Mouse (Mus musculus): ENCODE results near the gene Phlpp2. TPM values are rescaled to one million over a fixed set of nuclear protein-coding genes. Genes with fewer than 3 reads are reported as not detected.

Gene Phlpp2
- polyA plus RNA-seq, 1 experiment from 2014 or later, result 3.7 TPM

- Histone ChIP-seq H3K9ac (ENCODE audit: low read depth, low read length) (no peak overlapping the region), H3K27me3 (replicated peaks; ENCODE audit: control insufficient read depth, insufficient read depth, low read length) (no peaks in the 10 kb centered on the region), H3K4me3 (ENCODE audit: low read depth, low read length) (no peak overlapping the region), H3K4me1 (replicated peaks; ENCODE audit: control insufficient read depth, insufficient read depth, low read length) (no peaks in the 10 kb centered on the region), H3K27ac (ENCODE audit: low read depth, low read length) (no peak overlapping the region), H3K4me2 (no peak overlapping the region), H3K9me3 (ENCODE audit: control insufficient read depth, low read length) (no peaks in the 10 kb centered on the region), H3K36me3 (ENCODE audit: control insufficient read depth, insufficient read depth, low read length) (peaks cover 13% of the 10 kb centered on the region)
- 88% methylated on average over 3 of the region's 3 CpGs for WGBS
- ATAC-seq (replicated peaks; ENCODE audit: low FRiP score) (no peak), DNase-seq (ENCODE audit: low spot score) (no peak)
Measured at GRCm38 (mm10) chr8:109906907-109907306, 38.6 kb downstream of the Phlpp2 start.

DNA sequence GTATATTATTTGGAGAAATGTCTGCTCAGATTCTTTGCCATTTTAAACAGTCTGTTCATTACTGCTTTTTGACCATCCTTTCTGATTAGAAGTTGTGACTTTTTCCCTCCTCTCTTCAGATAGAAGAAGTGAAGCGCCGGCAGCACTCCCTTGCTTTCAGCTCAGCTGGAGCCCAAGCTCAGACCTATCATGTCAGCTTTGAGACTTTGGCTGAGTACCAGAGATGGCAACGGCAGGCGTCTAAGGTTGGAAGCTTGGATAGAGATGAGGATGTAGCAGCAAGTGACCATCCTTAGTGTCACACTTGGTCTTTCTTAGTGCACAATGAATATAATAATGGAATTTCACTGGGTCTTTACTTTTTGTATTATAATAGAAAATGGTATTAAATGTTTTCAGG is 39.0 kb downstream of the Phlpp2 start:
- WGBS, result 86% methylated on average over 4 of the region's 4 CpGs

DNA sequence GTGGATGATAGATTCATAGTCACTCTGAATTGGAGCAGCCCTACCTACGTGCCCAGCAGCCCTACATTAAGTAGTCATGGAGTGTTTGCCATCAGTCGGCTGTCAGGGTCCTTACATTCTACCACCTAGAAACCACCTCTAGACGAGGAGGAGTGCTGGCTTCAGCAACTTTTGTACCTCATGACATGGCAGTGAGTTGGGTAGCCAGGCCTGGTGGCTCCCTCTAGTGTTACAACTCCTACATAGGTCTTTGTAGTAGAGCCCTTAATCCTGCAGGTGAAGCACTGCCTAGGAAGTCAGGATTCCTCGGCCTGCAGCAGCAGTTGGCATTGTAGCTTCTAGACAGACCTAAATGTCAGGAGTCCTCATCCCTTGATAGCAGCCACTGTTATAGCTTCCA is 48.9 kb downstream of the Phlpp2 start:
- Histone ChIP-seq H3K27me3 (replicated peaks; ENCODE audit: control insufficient read depth, insufficient read depth, low read length) (no peaks in the 10 kb centered on the region), H3K36me3 (ENCODE audit: control insufficient read depth, insufficient read depth, low read length) (peaks cover 10% of the 10 kb centered on the region), H3K4me3 (ENCODE audit: low read depth, low read length) (no peak overlapping the region), H3K4me2 (no peak overlapping the region), H3K9me3 (ENCODE audit: control insufficient read depth, low read length) (no peaks in the 10 kb centered on the region), H3K9ac (ENCODE audit: low read depth, low read length) (no peak overlapping the region), H3K27ac (ENCODE audit: low read depth, low read length) (no peak overlapping the region), H3K4me1 (replicated peaks; ENCODE audit: control insufficient read depth, insufficient read depth, low read length) (no peaks in the 10 kb centered on the region)
- WGBS, result 58% methylated on average over 4 of the region's 4 CpGs
- DNase-seq (ENCODE audit: low spot score) (no peak), ATAC-seq (replicated peaks; ENCODE audit: low FRiP score) (peak; percentile 73)

More for the DNA sequence above, 39.0 kb downstream of the Phlpp2 start:
- Histone ChIP-seq H3K27me3 (replicated peaks; ENCODE audit: control insufficient read depth, insufficient read depth, low read length) (no peaks in the 10 kb centered on the region), H3K36me3 (ENCODE audit: control insufficient read depth, insufficient read depth, low read length) (peaks cover 13% of the 10 kb centered on the region), H3K4me3 (ENCODE audit: low read depth, low read length) (no peak overlapping the region), H3K9ac (ENCODE audit: low read depth, low read length) (no peak overlapping the region), H3K4me1 (replicated peaks; ENCODE audit: control insufficient read depth, insufficient read depth, low read length) (no peaks in the 10 kb centered on the region), H3K27ac (ENCODE audit: low read depth, low read length) (no peak overlapping the region), H3K9me3 (ENCODE audit: control insufficient read depth, low read length) (no peaks in the 10 kb centered on the region), H3K4me2 (no peak overlapping the region)
- no peak for DNase-seq (ENCODE audit: low spot score)
- ATAC-seq (replicated peaks; ENCODE audit: low FRiP score), result no peak

- no peak overlapping the region for H3K4me3 ChIP-seq (ENCODE audit: low read depth, low read length)
- WGBS, result 85% methylated on average over 8 of the region's 8 CpGs
- H3K4me1 ChIP-seq (replicated peaks; ENCODE audit: control insufficient read depth, insufficient read depth, low read length), result no peaks in the 10 kb centered on the region
- H3K27ac ChIP-seq (ENCODE audit: low read depth, low read length), result no peak overlapping the region
- H3K9ac ChIP-seq (ENCODE audit: low read depth, low read length), result no peak overlapping the region
- no peak for DNase-seq (ENCODE audit: low spot score)
- peaks cover 5% of the 10 kb centered on the region for H3K36me3 ChIP-seq (ENCODE audit: control insufficient read depth, insufficient read depth, low read length)
- H3K4me2 ChIP-seq, result no peak overlapping the region
- ATAC-seq (replicated peaks; ENCODE audit: low FRiP score), result no peak
- no peaks in the 10 kb centered on the region for H3K27me3 ChIP-seq (replicated peaks; ENCODE audit: control insufficient read depth, insufficient read depth, low read length)
- H3K9me3 ChIP-seq (ENCODE audit: control insufficient read depth, low read length), result no peaks in the 10 kb centered on the region
Measured at GRCm38 (mm10) chr8:109920406-109921390, 52.4 kb downstream of the Phlpp2 start.

GRCm38 (mm10) chr8:109941606-109942360 is 73.4 kb downstream of the Phlpp2 start:
- ATAC-seq (replicated peaks; ENCODE audit: low FRiP score) (no peak), DNase-seq (ENCODE audit: low spot score) (no peak)
- H3K9me3 ChIP-seq (ENCODE audit: control insufficient read depth, low read length), result no peaks in the 10 kb centered on the region
- H3K4me1 ChIP-seq (replicated peaks; ENCODE audit: control insufficient read depth, insufficient read depth, low read length), result peaks cover 4% of the 10 kb centered on the region; the same call in 1 of the 2 replicates
- H3K27me3 ChIP-seq (replicated peaks; ENCODE audit: control insufficient read depth, insufficient read depth, low read length), result peaks cover 2% of the 10 kb centered on the region
- no peak overlapping the region for H3K4me2 ChIP-seq
- no peak overlapping the region for H3K4me3 ChIP-seq (ENCODE audit: low read depth, low read length)
- H3K36me3 ChIP-seq (ENCODE audit: control insufficient read depth, insufficient read depth, low read length), result peaks cover 18% of the 10 kb centered on the region
- no peak overlapping the region for H3K27ac ChIP-seq (ENCODE audit: low read depth, low read length)
- no peak overlapping the region for H3K9ac ChIP-seq (ENCODE audit: low read depth, low read length)
- WGBS, result 82% methylated on average over 2 of the region's 2 CpGs

- H3K36me3 ChIP-seq (ENCODE audit: control insufficient read depth, insufficient read depth, low read length), result peaks cover 8% of the 10 kb centered on the region
- no peak for ATAC-seq (replicated peaks; ENCODE audit: low FRiP score)
- WGBS, result 60% methylated on average over 9 of the region's 9 CpGs
- no peak overlapping the region for H3K4me2 ChIP-seq
- H3K4me3 ChIP-seq (ENCODE audit: low read depth, low read length), result no peak overlapping the region
- peaks cover 4% of the 10 kb centered on the region; the same call in 1 of the 2 replicates for H3K4me1 ChIP-seq (replicated peaks; ENCODE audit: control insufficient read depth, insufficient read depth, low read length)
- H3K27ac ChIP-seq (ENCODE audit: low read depth, low read length), result no peak overlapping the region
- H3K9ac ChIP-seq (ENCODE audit: low read depth, low read length), result no peak overlapping the region
- DNase-seq (ENCODE audit: low spot score), result no peak
- H3K9me3 ChIP-seq (ENCODE audit: control insufficient read depth, low read length), result no peaks in the 10 kb centered on the region
- peaks cover 26% of the 10 kb centered on the region for H3K27me3 ChIP-seq (replicated peaks; ENCODE audit: control insufficient read depth, insufficient read depth, low read length)
Measured at GRCm38 (mm10) chr8:109945153-109945632, 76.9 kb downstream of the Phlpp2 start.

DNA sequence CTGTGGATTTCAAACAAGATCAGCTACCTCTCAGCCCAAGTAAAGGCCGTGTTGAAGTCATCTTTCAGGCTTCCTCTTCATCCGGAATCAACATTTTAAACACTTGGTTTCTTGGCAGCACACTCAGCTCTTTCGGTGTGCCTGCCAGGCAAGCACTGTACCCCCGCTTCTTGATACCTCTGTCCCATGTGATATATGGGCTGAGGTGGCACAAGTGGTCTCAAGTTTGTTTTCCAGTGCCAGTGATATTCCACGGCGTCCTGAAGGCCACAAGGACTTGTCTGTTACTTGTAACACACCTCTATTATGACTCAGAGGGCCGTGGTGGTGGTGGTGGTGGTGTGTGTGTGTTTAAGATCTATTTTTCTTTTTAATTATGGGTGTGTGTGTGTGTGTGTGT is 77.4 kb downstream of the Phlpp2 start:
- no peaks in the 10 kb centered on the region for H3K9me3 ChIP-seq (ENCODE audit: control insufficient read depth, low read length)
- H3K27ac ChIP-seq (ENCODE audit: low read depth, low read length), result no peak overlapping the region
- H3K4me1 ChIP-seq (replicated peaks; ENCODE audit: control insufficient read depth, insufficient read depth, low read length), result peaks cover 4% of the 10 kb centered on the region; the same call in 1 of the 2 replicates
- peaks cover 26% of the 10 kb centered on the region for H3K27me3 ChIP-seq (replicated peaks; ENCODE audit: control insufficient read depth, insufficient read depth, low read length)
- H3K4me2 ChIP-seq, result no peak overlapping the region
- H3K9ac ChIP-seq (ENCODE audit: low read depth, low read length), result no peak overlapping the region
- WGBS, result 78% methylated on average over 7 of the region's 7 CpGs
- peaks cover 5% of the 10 kb centered on the region for H3K36me3 ChIP-seq (ENCODE audit: control insufficient read depth, insufficient read depth, low read length)
- H3K4me3 ChIP-seq (ENCODE audit: low read depth, low read length), result no peak overlapping the region
- DNase-seq (ENCODE audit: low spot score) (no peak), ATAC-seq (replicated peaks; ENCODE audit: low FRiP score) (no peak)

- Histone ChIP-seq H3K36me3 (ENCODE audit: control insufficient read depth, insufficient read depth, low read length) (no peaks in the 10 kb centered on the region; the same call in 1 of the 2 replicates), H3K27ac (ENCODE audit: low read depth, low read length) (no peak overlapping the region), H3K4me1 (replicated peaks; ENCODE audit: control insufficient read depth, insufficient read depth, low read length) (peaks cover 4% of the 10 kb centered on the region; the same call in 1 of the 2 replicates), H3K4me2 (no peak overlapping the region), H3K4me3 (ENCODE audit: low read depth, low read length) (no peak overlapping the region), H3K9ac (ENCODE audit: low read depth, low read length) (no peak overlapping the region), H3K9me3 (ENCODE audit: control insufficient read depth, low read length) (no peaks in the 10 kb centered on the region), H3K27me3 (replicated peaks; ENCODE audit: control insufficient read depth, insufficient read depth, low read length) (peaks cover 26% of the 10 kb centered on the region)
- WGBS, result 84% methylated on average over 7 of the region's 7 CpGs
- ATAC-seq (replicated peaks; ENCODE audit: low FRiP score) (no peak), DNase-seq (ENCODE audit: low spot score) (no peak)
Measured at GRCm38 (mm10) chr8:109946272-109946671, 77.9 kb downstream of the Phlpp2 start.
